Mouse (Mus musculus) limb, embryonic 15.5 days (tissue): ENCODE results near the gene Zfy2. TPM values are rescaled to one million over a fixed set of nuclear protein-coding genes. Genes with fewer than 3 reads are reported as not detected.

Source experiments
- ATAC-seq: fragments of 200-750 bp; cut with Nextera tagmentation; 2 replicates; pipeline ENCODE4 v1.8.0; 2017; ENCODE audit warnings: low read depth, moderate TSS enrichment; ENCODE audit not compliant: insufficient number of reproducible peaks, low FRiP score, low TSS enrichment
- H3K27ac ChIP-seq: fragments of 300-500 bp; sonication (generic); 2 replicates; pipeline ENCODE4 v1.5.1; 2015; ENCODE audit warnings: moderate library complexity, mild to moderate bottlenecking, inconsistent platforms
- H3K27me3 ChIP-seq: fragments of 300-500 bp; sonication (generic); 2 replicates; pipeline ENCODE4 v1.6.1; 2015; ENCODE audit warnings: inconsistent platforms
- H3K36me3 ChIP-seq: fragments of 300-500 bp; sonication (generic); 2 replicates; pipeline ENCODE4 v1.6.1; 2015; ENCODE audit warnings: inconsistent platforms
- H3K4me1 ChIP-seq: fragments of 300-500 bp; sonication (generic); 2 replicates; pipeline ENCODE4 v1.6.1; 2015; ENCODE audit warnings: inconsistent platforms
- H3K4me2 ChIP-seq: fragments of 300-500 bp; sonication (generic); 2 replicates; pipeline ENCODE4 v1.6.1; 2015; ENCODE audit warnings: mild to moderate bottlenecking, inconsistent platforms
- H3K4me3 ChIP-seq: fragments of 300-500 bp; sonication (generic); 2 replicates; pipeline ENCODE4 v1.5.1; 2015; ENCODE audit warnings: mild to moderate bottlenecking, inconsistent platforms
- H3K9ac ChIP-seq: fragments of 300-500 bp; sonication (generic); 2 replicates; pipeline ENCODE4 v1.6.1; 2015; ENCODE audit warnings: inconsistent platforms
- H3K9me3 ChIP-seq: fragments of 300-500 bp; sonication (generic); 2 replicates; pipeline ENCODE4 v1.6.1; 2016; ENCODE audit warnings: inconsistent platforms
- WGBS: fragments of 180-500 bp; shearing (Covaris S2); methylation state at CpG from one replicate; pipeline ENCODE4 v1.1.7; 2015; 5-methylcytosine and 5-hydroxymethylcytosine counted together
- polyA plus RNA-seq: library from polyadenylated mRNA; unstranded; fragments of >200 nt; fragmentation: Nextera tagmentation; extraction: Ambion mirVana; gene quantifications from 2 replicates; pipeline ENCODE4 v1.2.1, GENCODE M21; 2015

Gene Zfy2
- polyA plus RNA-seq, result not detected in 2 replicates

DNA sequence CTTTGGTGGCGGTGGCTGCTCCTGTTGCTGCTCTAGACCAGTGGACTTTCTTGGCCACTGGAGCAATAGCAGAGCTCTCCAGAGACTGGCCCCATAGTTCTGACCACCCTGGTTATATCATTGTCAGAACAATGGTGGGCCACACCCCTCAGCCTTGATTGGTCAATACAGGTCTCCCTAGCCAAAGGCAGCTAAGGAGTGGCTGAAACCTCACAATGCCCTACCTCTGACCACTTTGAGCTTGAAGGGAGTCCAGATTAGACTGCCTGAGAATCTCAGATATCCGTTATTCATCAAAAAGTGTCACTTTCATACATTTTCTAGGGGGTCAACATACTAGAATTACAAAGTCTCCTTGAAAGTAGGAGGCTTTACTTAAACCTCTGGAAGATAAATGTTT, at the start of gene Zfy2:
Gene Zfy2 (minus strand): TSS at position 101 of the 400 bp plus-strand sequence.
- no peaks in the 10 kb centered on the region for H3K4me1 ChIP-seq
- no peak within 1 kb of the TSS for H3K4me2 ChIP-seq
- 85% methylated on average over 2 of the region's 2 CpGs for WGBS
- H3K27me3 ChIP-seq, result no peaks in the 10 kb centered on the region
- no peaks in the 10 kb centered on the region for H3K36me3 ChIP-seq
- H3K27ac ChIP-seq, result no peak within 1 kb of the TSS
- no peak within 1 kb of the TSS for H3K9ac ChIP-seq
- no peak for ATAC-seq
- no peak within 1 kb of the TSS for H3K4me3 ChIP-seq
- H3K9me3 ChIP-seq, result no peaks in the 10 kb centered on the region
